Mouse (Mus musculus): ENCODE measurements around the gene Tmem208.

- TF ChIP-seq CTCF (IDR thresholded peaks at IDR 0.05; ENCODE audit: control insufficient read depth, insufficient read depth, insufficient read length) = no peak
- no peak for TF ChIP-seq CEBPB (IDR thresholded peaks at IDR 0.05; ENCODE audit: low read depth)
These were observed 28.5 kb upstream of the Tmem208 start, which contains the start of gene E2f4 for GRCm38 (mm10) chr8:105297511-105298192.

Measured in C2C12 (cell line).